Mouse (Mus musculus): Measurements from ENCODE around the gene Gm8068. TPM values are rescaled to one million over a fixed set of nuclear protein-coding genes. Genes with fewer than 3 reads are reported as not detected.
"Not testable (repeated sequence)": the region's sequence is repeated elsewhere in the genome, so short reads cannot be mapped to it uniquely, and the experiment has no call there.

Gm8068 gene
- polyA plus RNA-seq (2015; fragmentation: Nextera tagmentation; extraction: Ambion mirVana), result not detected in 2 replicates

DNA sequence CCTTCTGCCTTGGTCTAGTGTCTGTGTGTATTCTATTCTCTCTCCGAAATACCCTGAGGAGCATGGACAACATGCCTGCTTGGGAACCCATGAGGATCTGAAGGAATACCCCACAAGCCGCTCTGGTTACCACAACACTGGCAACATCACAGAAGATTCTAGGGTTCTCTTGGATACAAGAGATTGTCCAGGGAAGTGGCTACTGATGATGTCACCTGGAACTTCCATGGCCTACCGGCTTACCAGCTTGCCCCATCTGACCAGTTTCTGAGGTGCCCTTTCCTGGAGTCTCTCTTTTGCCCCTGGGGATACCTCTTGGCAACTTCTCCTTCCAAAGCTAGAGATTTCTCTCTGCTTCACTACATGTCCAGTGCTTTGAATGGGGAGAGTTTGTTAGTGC, at the start of gene Gm8068:
Gm8068 (minus strand) TSS at position 101 of the 400 bp plus-strand sequence.
- H3K36me3 ChIP-seq (ENCODE audit: control insufficient read depth, insufficient read depth); H3K9me3 ChIP-seq (ENCODE audit: control insufficient read depth); H3K9ac ChIP-seq (ENCODE audit: low read depth, low read length); H3K27me3 ChIP-seq (replicated peaks; ENCODE audit: control insufficient read depth, insufficient read depth, low read length); H3K27ac ChIP-seq (ENCODE audit: low read depth, low read length); ATAC-seq; H3K4me1 ChIP-seq (replicated peaks; ENCODE audit: control insufficient read depth, insufficient read depth, low read length); H3K4me2 ChIP-seq (replicated peaks; ENCODE audit: low read depth); H3K4me3 ChIP-seq (ENCODE audit: low read depth, low read length): not testable (repeated sequence)
- no CpG with 5 or more reads among the region's 3 CpGs for WGBS

DNA sequence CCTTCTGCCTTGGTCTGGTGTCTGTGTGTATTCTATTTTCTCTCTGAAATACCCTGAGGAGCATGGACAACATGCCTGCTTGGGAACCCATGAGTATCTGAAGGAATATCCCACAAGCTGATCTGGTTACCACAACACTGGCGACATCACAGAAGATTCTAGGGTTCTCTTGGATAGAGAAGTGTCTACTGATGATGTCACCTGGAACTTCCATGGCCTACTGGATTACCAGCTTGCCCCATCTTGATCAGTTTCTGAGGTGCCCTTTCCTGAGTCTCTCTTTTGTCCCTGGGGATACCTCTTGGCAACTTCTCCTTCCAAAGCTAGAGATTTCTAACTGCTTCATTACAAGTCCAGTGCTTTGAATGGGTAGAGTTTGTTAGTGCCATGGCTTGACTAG, 48.8 kb upstream of the Gm8068 start, which contains the start of gene Gm7929:
Gm7929 (minus strand) TSS at position 101 of the 400 bp plus-strand sequence.
- H3K36me3 ChIP-seq (ENCODE audit: control insufficient read depth, insufficient read depth); H3K9ac ChIP-seq (ENCODE audit: low read depth, low read length); H3K4me1 ChIP-seq (replicated peaks; ENCODE audit: control insufficient read depth, insufficient read depth, low read length); H3K27ac ChIP-seq (ENCODE audit: low read depth, low read length); H3K4me3 ChIP-seq (ENCODE audit: low read depth, low read length); H3K4me2 ChIP-seq (replicated peaks; ENCODE audit: low read depth); H3K9me3 ChIP-seq (ENCODE audit: control insufficient read depth); H3K27me3 ChIP-seq (replicated peaks; ENCODE audit: control insufficient read depth, insufficient read depth, low read length); ATAC-seq: not testable (repeated sequence)
- WGBS, result no CpG with 5 or more reads among the region's 1 CpGs

DNA sequence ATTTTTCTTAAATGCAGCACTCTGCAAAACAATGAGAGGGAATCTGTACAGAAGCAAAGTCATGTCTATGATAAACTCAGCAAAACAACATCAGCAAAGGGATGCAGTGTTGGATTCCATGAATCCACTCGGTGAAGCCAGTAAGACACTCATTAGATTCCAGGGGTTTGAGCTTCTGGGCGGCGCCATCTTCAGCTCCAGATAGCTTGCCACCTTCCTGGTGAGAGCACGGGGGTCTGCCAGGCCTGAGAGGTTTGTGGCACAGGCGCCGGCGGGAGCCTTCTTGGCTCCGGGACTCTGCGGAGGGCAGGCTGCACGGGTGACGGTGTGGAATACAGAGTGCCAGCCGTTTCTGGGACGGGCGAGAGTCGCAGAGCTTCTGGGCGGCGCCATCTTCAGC, 21.8 kb upstream of the Gm8068 start:
- H3K27ac ChIP-seq (ENCODE audit: low read depth, low read length); H3K9me3 ChIP-seq (ENCODE audit: control insufficient read depth); H3K4me1 ChIP-seq (replicated peaks; ENCODE audit: control insufficient read depth, insufficient read depth, low read length); H3K4me2 ChIP-seq (replicated peaks; ENCODE audit: low read depth); H3K4me3 ChIP-seq (ENCODE audit: low read depth, low read length); H3K36me3 ChIP-seq (ENCODE audit: control insufficient read depth, insufficient read depth); ATAC-seq; H3K27me3 ChIP-seq (replicated peaks; ENCODE audit: control insufficient read depth, insufficient read depth, low read length); H3K9ac ChIP-seq (ENCODE audit: low read depth, low read length): not testable (repeated sequence)
- 72% methylated on average over 17 of the region's 17 CpGs for WGBS

DNA sequence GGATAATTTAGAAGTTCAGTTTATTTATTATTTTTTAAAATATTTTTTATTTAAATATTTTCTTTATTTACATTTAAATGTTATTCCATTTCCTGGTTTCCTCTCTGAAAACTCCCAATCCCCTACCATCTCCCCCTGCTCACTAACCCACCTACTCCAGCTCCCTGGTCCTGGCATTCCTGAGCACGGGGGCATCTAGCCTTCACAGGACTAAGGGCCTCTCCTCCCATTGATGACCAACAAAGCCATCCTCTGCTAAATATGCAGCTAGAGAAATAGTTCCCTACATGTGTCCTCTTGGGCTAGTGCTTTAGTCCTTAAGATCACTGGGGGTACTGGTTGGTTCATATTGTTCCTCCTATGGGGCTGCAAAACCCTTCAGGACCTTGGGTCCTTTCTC, 15.5 kb upstream of the Gm8068 start:
- not testable (repeated sequence) for H3K36me3 ChIP-seq (ENCODE audit: control insufficient read depth, insufficient read depth); H3K4me1 ChIP-seq (replicated peaks; ENCODE audit: control insufficient read depth, insufficient read depth, low read length); H3K27ac ChIP-seq (ENCODE audit: low read depth, low read length); H3K27me3 ChIP-seq (replicated peaks; ENCODE audit: control insufficient read depth, insufficient read depth, low read length); ATAC-seq; H3K4me3 ChIP-seq (ENCODE audit: low read depth, low read length); H3K9me3 ChIP-seq (ENCODE audit: control insufficient read depth); H3K9ac ChIP-seq (ENCODE audit: low read depth, low read length); H3K4me2 ChIP-seq (replicated peaks; ENCODE audit: low read depth)
- 77% methylated on average over 1 of the region's 1 CpGs for WGBS

DNA sequence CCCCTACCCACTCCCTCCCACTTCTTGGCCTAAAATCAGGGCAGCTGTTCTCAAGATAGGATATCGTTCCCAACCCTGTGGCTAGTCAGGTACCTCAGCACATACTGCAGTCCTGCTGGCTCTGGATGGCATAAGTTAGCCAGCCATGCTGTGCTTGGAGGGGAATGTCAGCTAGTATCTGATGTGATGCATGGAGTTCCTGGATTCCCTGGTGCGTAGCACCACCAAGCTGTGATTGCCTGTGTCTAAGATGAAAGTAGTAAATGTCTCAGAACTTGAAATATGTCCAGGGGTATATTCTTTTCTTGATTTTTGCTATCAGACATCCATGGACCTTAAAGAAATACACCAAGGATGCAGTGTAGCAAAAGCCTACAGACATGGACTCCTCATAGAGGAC, 53.5 kb downstream of the Gm8068 start:
- H3K4me2 ChIP-seq (replicated peaks; ENCODE audit: low read depth); H3K9ac ChIP-seq (ENCODE audit: low read depth, low read length); H3K9me3 ChIP-seq (ENCODE audit: control insufficient read depth); H3K4me3 ChIP-seq (ENCODE audit: low read depth, low read length); H3K4me1 ChIP-seq (replicated peaks; ENCODE audit: control insufficient read depth, insufficient read depth, low read length); ATAC-seq; H3K27me3 ChIP-seq (replicated peaks; ENCODE audit: control insufficient read depth, insufficient read depth, low read length); H3K36me3 ChIP-seq (ENCODE audit: control insufficient read depth, insufficient read depth); H3K27ac ChIP-seq (ENCODE audit: low read depth, low read length): not testable (repeated sequence)
- WGBS, result 83% methylated on average over 2 of the region's 2 CpGs

Other genes starting within 250 kb of the Gm8068 start
- not detected in 2 replicates for gene Gm7954, start 248.4 kb downstream of the Gm8068 start, polyA plus RNA-seq (2015; fragmentation: Nextera tagmentation; extraction: Ambion mirVana)
- not detected in 2 replicates for gene Gm3486, start 212.4 kb downstream of the Gm8068 start, polyA plus RNA-seq (2015; fragmentation: Nextera tagmentation; extraction: Ambion mirVana)
- gene Gm7970, start 146.3 kb downstream of the Gm8068 start, polyA plus RNA-seq (2015; fragmentation: Nextera tagmentation; extraction: Ambion mirVana), result not detected in 2 replicates
- not detected in 2 replicates for gene 1700049E17Rik2, start 128.7 kb downstream of the Gm8068 start, polyA plus RNA-seq (2015; fragmentation: Nextera tagmentation; extraction: Ambion mirVana)
- not detected in 2 replicates for gene Gm3072, start 77.3 kb downstream of the Gm8068 start, polyA plus RNA-seq (2015; fragmentation: Nextera tagmentation; extraction: Ambion mirVana)
- gene Gm3676, start 55.4 kb downstream of the Gm8068 start, polyA plus RNA-seq (2015; fragmentation: Nextera tagmentation; extraction: Ambion mirVana), result not detected in 2 replicates
- not detected in 2 replicates for gene Gm7929, start 48.7 kb upstream of the Gm8068 start, polyA plus RNA-seq (2015; fragmentation: Nextera tagmentation; extraction: Ambion mirVana)
- gene Gm47189, start 70.6 kb upstream of the Gm8068 start, polyA plus RNA-seq (2015; fragmentation: Nextera tagmentation; extraction: Ambion mirVana), result not detected in 2 replicates
- not detected in 2 replicates for gene Gm7980, start 205.4 kb upstream of the Gm8068 start, polyA plus RNA-seq (2015; fragmentation: Nextera tagmentation; extraction: Ambion mirVana)
- not detected in 2 replicates for gene 1700049E17Rik1, start 223.1 kb upstream of the Gm8068 start, polyA plus RNA-seq (2015; fragmentation: Nextera tagmentation; extraction: Ambion mirVana)
- not detected in 2 replicates for gene 1700024B05Rik, start 242.1 kb upstream of the Gm8068 start, polyA plus RNA-seq (2015; fragmentation: Nextera tagmentation; extraction: Ambion mirVana)

Measured in intestine, postnatal 0 days (tissue).